Mouse (Mus musculus) heart, adult 2 months (tissue): ENCODE results near the gene Rtn4ip1.

Experiments
- CTCF ChIP-seq: fragments of 200-600 bp; IDR thresholded peaks from 2 replicates; pipeline ENCODE4 v1.8.1; 2022; ENCODE audit warnings: antibody characterized with exemption, mild to moderate bottlenecking, moderate library complexity
- EP300 ChIP-seq: fragments of 200-500 bp; IDR thresholded peaks from 2 replicates; pipeline ENCODE4 v1.6.1; 2011; ENCODE audit warnings: low read depth, low read length, control low read depth; ENCODE audit not compliant: insufficient read depth
- POLR2A ChIP-seq: fragments of 200-500 bp; IDR thresholded peaks from 2 replicates; pipeline ENCODE4 v1.6.1; 2011; ENCODE audit warnings: mild to moderate bottlenecking, low read depth, low read length, control low read depth; ENCODE audit not compliant: insufficient read depth

GRCm38 (mm10) chr10:43964943-43965342 lies 63.3 kb downstream of the Rtn4ip1 start:
- no peak for TF ChIP-seq CTCF
- no peak for TF ChIP-seq POLR2A
- no peak for TF ChIP-seq EP300
